Mouse (Mus musculus) myocyte (in vitro differentiated cells): ENCODE data around the gene Amz2. TPM values are rescaled to one million over a fixed set of nuclear protein-coding genes. Genes with fewer than 3 reads are reported as not detected.

Source experiments
- H3K27me3 ChIP-seq: one replicate; pipeline ENCODE4 v1.6.1; 2011; ENCODE audit not compliant: control insufficient read depth, insufficient read depth, insufficient read length
- H3K36me3 ChIP-seq: one replicate; pipeline ENCODE4 v1.6.1; 2011; ENCODE audit not compliant: control insufficient read depth, insufficient read depth
- H3K4me2 ChIP-seq: one replicate; pipeline ENCODE4 v1.6.1; 2011; ENCODE audit warnings: low read depth, control low read depth
- H3K4me3 ChIP-seq: one replicate; pipeline ENCODE4 v1.5.1; 2011; ENCODE audit warnings: mild to moderate bottlenecking, control low read depth, moderate library complexity
- H3K79me2 ChIP-seq: one replicate; pipeline ENCODE4 v1.6.1; 2011; ENCODE audit not compliant: control insufficient read depth, insufficient read depth
- H3ac ChIP-seq: one replicate; pipeline ENCODE4 v1.6.1; 2011; ENCODE audit not compliant: control insufficient read depth, insufficient read length
- CEBPB ChIP-seq: IDR thresholded peaks from 2 replicates; pipeline ENCODE4 v1.6.1; 2011; ENCODE audit warnings: mild to moderate bottlenecking, moderate library complexity; ENCODE audit not compliant: poor library complexity, insufficient read depth, severe bottlenecking
- E2F4 ChIP-seq: IDR thresholded peaks from one replicate; pipeline ENCODE4 v1.6.1; 2011; ENCODE audit warnings: mild to moderate bottlenecking, control low read depth, moderate library complexity; ENCODE audit not compliant: insufficient read depth
- MAX ChIP-seq: IDR thresholded peaks from one replicate; pipeline ENCODE4 v1.6.1; 2011; ENCODE audit warnings: low read depth, mild to moderate bottlenecking, control low read depth
- MYOD1 ChIP-seq, 3 experiments: IDR thresholded peaks; one replicate each; pipeline ENCODE4 v1.6.1; 2011; ENCODE audit warnings: control low read depth in 2 of 3, low read depth in 2 of 3, mild to moderate bottlenecking in 2 of 3, moderate library complexity in 1 of 3; ENCODE audit not compliant: insufficient read length in 2 of 3, control insufficient read depth in 1 of 3
- MYOG ChIP-seq, 3 experiments: IDR thresholded peaks; one replicate each; pipeline ENCODE4 v1.6.1; 2011; ENCODE audit warnings: control low read depth in 2 of 3, low read depth in 2 of 3, mild to moderate bottlenecking in 2 of 3; ENCODE audit not compliant: insufficient read length in 2 of 3, control insufficient read depth in 1 of 3, insufficient read depth in 1 of 3
- POLR2A ChIP-seq: IDR thresholded peaks from one replicate; pipeline ENCODE4 v1.6.1; 2011; ENCODE audit warnings: low read depth, mild to moderate bottlenecking, control low read depth, moderate library complexity; ENCODE audit not compliant: insufficient read length
- POLR2AphosphoS2 ChIP-seq: IDR thresholded peaks from one replicate; pipeline ENCODE4 v1.6.1; 2011; ENCODE audit warnings: low read depth, control low read depth; ENCODE audit not compliant: insufficient read length
- REST ChIP-seq: IDR thresholded peaks from one replicate; pipeline ENCODE4 v1.6.1; 2011; ENCODE audit warnings: mild to moderate bottlenecking, control low read depth, moderate library complexity; ENCODE audit not compliant: insufficient read depth, insufficient read length
- SRF ChIP-seq: IDR thresholded peaks from one replicate; pipeline ENCODE4 v1.6.1; 2011; ENCODE audit warnings: low read depth; ENCODE audit not compliant: control insufficient read depth, insufficient read length
- TCF12 ChIP-seq: IDR thresholded peaks from one replicate; pipeline ENCODE4 v1.6.1; 2011; ENCODE audit warnings: mild to moderate bottlenecking, control low read depth; ENCODE audit not compliant: poor library complexity, insufficient read depth, severe bottlenecking
- TCF3 ChIP-seq: IDR thresholded peaks from one replicate; pipeline ENCODE4 v1.6.1; 2011; ENCODE audit warnings: low read depth, control low read depth; ENCODE audit not compliant: insufficient read length
- USF1 ChIP-seq: IDR thresholded peaks from one replicate; pipeline ENCODE4 v1.6.1; 2011; ENCODE audit warnings: low read depth, mild to moderate bottlenecking, control low read depth, moderate library complexity
- polyA plus RNA-seq: library from polyadenylated mRNA; unstranded; fragments of >200 nt; fragmentation: generic; extraction: Trizol; gene quantifications from one replicate; pipeline ENCODE4 v1.2.1, GENCODE M21; 2012; ENCODE audit warnings: missing spikeins

The Amz2 gene
- polyA plus RNA-seq, 1 experiment = 31.5 TPM

DNA sequence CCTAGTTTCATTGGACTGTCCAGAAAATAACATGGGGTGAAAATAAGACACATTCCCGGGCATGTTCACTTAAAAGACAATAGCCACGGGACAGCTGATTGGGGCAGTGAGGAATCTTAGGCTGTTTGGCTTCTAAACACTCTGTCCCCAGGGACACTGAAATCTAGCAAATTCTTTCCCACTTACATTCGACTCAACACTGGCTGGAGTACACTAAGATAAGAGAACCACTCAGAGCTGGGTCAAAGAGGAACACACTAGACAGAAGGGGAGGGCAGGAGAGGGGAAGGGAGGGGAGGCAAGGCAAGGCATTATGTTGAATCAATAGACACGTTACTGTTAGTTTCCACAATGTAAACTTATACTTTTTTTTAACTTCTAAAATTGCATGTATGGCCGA is 34.8 kb downstream of the Amz2 start:
- no peak for TF ChIP-seq TCF3
- no peak for TF ChIP-seq SRF
- TF ChIP-seq E2F4 = no peak
- TF ChIP-seq POLR2AphosphoS2 = no peak
- TF ChIP-seq REST = no peak
- H3K79me2 ChIP-seq = no peaks in the 10 kb centered on the region
- H3K36me3 ChIP-seq = peaks cover 4% of the 10 kb centered on the region

DNA sequence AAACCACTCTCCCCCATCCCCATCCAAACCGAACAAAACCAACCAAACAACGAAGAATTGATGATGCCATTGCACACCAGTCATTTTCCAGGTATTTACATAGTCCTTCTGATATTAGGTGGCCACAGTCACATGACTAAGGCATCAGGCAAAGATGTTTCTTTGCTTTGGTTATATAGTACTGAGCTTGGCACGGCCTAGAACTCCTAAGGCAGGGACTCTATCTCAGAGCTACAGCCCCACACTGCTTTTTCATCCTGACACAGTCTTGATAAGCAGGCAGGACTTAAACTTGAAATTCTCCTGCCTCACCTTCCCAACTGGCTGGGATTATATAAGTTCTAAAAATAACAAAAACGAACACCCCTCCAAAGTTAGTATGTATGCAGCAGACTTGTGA is 39.3 kb downstream of the Amz2 start:
- no peak overlapping the region for H3K4me2 ChIP-seq
- H3K27me3 ChIP-seq = no peaks in the 10 kb centered on the region
- no peak overlapping the region for H3ac ChIP-seq
- no peak overlapping the region for H3K4me3 ChIP-seq
- H3K79me2 ChIP-seq = no peaks in the 10 kb centered on the region
- TF ChIP-seq MYOD1 (IDR thresholded peaks at IDR 0.05; ENCODE audit: control insufficient read depth in 1 of 3, insufficient read length in 2 of 3, low read depth in 2 of 3) (no peak), POLR2AphosphoS2 (no peak), MAX (no peak), REST (no peak), POLR2A (no peak), MYOG (IDR thresholded peaks at IDR 0.05; ENCODE audit: control insufficient read depth in 1 of 3, insufficient read depth in 1 of 3, insufficient read length in 2 of 3, low read depth in 2 of 3) (no peak), TCF3 (no peak), E2F4 (no peak), SRF (no peak), CEBPB (no peak), TCF12 (no peak), USF1 (no peak)
- no peaks in the 10 kb centered on the region for H3K36me3 ChIP-seq

More for the DNA sequence above, 34.8 kb downstream of the Amz2 start:
- Histone ChIP-seq H3ac (no peak overlapping the region), H3K4me2 (no peak overlapping the region), H3K27me3 (no peaks in the 10 kb centered on the region), H3K4me3 (no peak overlapping the region)

DNA sequence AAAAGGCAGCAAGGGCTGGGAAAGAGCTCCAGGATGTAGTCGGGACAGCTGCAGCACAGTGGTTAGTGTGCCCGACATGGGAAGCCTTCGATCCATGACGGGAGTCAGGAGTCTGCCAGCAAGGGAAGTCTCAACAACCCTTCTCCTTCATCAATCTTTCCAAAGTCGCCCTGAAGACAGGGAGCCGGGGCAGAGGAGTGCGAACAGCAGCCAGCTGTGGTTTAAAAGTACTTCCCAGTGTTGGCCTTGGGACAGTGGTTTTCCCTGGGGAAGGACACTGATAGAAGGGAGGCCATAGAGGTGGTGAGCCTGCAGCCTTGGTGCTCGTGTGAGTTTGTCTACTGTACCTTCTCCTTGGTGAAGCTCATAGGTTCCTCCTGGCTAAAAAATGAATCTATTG is 41.2 kb downstream of the Amz2 start:
- H3ac ChIP-seq = no peak overlapping the region

DNA sequence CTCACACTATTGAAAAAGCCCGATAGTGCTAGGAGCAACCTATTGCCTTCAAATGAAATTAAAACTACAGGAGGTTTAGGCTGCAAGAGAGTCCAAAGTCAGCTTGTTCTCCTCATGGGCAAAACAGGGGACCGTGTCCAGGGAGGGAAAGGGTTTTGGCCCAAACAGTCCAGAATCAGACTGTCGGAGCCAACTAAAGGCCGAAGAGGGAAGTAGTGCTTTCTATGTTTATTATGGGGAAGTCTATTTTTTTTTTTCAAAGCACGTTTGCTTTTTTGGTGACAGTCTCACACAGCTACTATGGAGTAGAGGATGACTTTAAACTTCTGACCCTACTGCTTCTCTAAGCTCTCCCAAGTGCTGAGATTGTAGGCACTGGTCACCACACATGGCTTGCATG is 42.4 kb downstream of the Amz2 start:
- Histone ChIP-seq H3ac (no peak overlapping the region), H3K36me3 (no peaks in the 10 kb centered on the region), H3K79me2 (no peaks in the 10 kb centered on the region), H3K4me2 (no peak overlapping the region), H3K4me3 (no peak overlapping the region), H3K27me3 (no peaks in the 10 kb centered on the region)
- TF ChIP-seq TCF3 = no peak
- TF ChIP-seq MYOG (IDR thresholded peaks at IDR 0.05; ENCODE audit: control insufficient read depth in 1 of 3, insufficient read depth in 1 of 3, insufficient read length in 2 of 3, low read depth in 2 of 3) = no peak
- TF ChIP-seq POLR2AphosphoS2 = no peak
- no peak for TF ChIP-seq MAX
- no peak for TF ChIP-seq CEBPB
- no peak for TF ChIP-seq MYOD1 (IDR thresholded peaks at IDR 0.05; ENCODE audit: control insufficient read depth in 1 of 3, insufficient read length in 2 of 3, low read depth in 2 of 3)
- TF ChIP-seq USF1 = no peak
- no peak for TF ChIP-seq E2F4
- no peak for TF ChIP-seq REST
- TF ChIP-seq SRF = no peak
- TF ChIP-seq POLR2A = no peak
- no peak for TF ChIP-seq TCF12

More for the DNA sequence above, 41.2 kb downstream of the Amz2 start:
- Histone ChIP-seq H3K27me3 (no peaks in the 10 kb centered on the region), H3K79me2 (no peaks in the 10 kb centered on the region), H3K36me3 (no peaks in the 10 kb centered on the region), H3K4me3 (no peak overlapping the region), H3K4me2 (no peak overlapping the region)
- TF ChIP-seq SRF = no peak
- no peak for TF ChIP-seq TCF3
- no peak for TF ChIP-seq MAX
- TF ChIP-seq MYOG (IDR thresholded peaks at IDR 0.05; ENCODE audit: control insufficient read depth in 1 of 3, insufficient read depth in 1 of 3, insufficient read length in 2 of 3, low read depth in 2 of 3) = no peak
- no peak for TF ChIP-seq POLR2AphosphoS2
- TF ChIP-seq TCF12 = no peak
- TF ChIP-seq USF1 = no peak
- TF ChIP-seq E2F4 = no peak
- no peak for TF ChIP-seq CEBPB

DNA sequence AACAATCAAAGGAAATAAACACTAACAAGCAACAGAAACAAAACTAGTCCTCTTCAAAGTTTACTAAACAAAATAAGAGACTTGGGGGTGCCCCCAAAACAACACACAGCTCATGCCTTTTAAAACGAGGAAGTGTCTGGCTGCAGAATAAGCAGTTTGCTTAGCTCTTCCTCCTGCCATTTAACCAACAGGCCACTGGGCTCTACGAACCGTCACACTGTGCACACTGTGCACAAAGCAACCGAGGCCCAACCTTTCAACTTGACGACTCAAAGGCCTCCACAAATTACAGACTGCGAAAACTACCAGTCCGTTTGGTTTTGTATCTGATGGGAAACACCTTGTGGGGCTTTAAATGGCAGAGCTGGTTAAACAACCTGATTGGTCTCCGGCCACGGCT is 44.4 kb downstream of the Amz2 start:
- Histone ChIP-seq H3ac (no peak overlapping the region), H3K4me2 (no peak overlapping the region), H3K79me2 (no peaks in the 10 kb centered on the region), H3K4me3 (no peak overlapping the region), H3K27me3 (no peaks in the 10 kb centered on the region), H3K36me3 (no peaks in the 10 kb centered on the region)
- TF ChIP-seq E2F4 = no peak
- TF ChIP-seq REST = no peak
- TF ChIP-seq MYOD1 (IDR thresholded peaks at IDR 0.05; ENCODE audit: control insufficient read depth in 1 of 3, insufficient read length in 2 of 3, low read depth in 2 of 3) = no peak
- TF ChIP-seq USF1 = no peak
- TF ChIP-seq CEBPB = no peak
- TF ChIP-seq POLR2AphosphoS2 = no peak
- no peak for TF ChIP-seq SRF
- no peak for TF ChIP-seq POLR2A
- TF ChIP-seq MYOG (IDR thresholded peaks at IDR 0.05; ENCODE audit: control insufficient read depth in 1 of 3, insufficient read depth in 1 of 3, insufficient read length in 2 of 3, low read depth in 2 of 3) = no peak
- no peak for TF ChIP-seq TCF3
- no peak for TF ChIP-seq MAX
- TF ChIP-seq TCF12 = no peak
